Mouse (Mus musculus) kidney, embryonic 14.5 days (tissue): ENCODE results near the gene Prkce. TPM values are rescaled to one million over a fixed set of nuclear protein-coding genes. Genes with fewer than 3 reads are reported as not detected.

Experiments
- ATAC-seq: fragments of 200-750 bp; cut with Nextera tagmentation; 2 replicates; pipeline ENCODE4 v1.8.0; 2017; ENCODE audit warnings: moderate number of reproducible peaks, mild to moderate bottlenecking, moderate TSS enrichment, moderate library complexity; ENCODE audit not compliant: low FRiP score, low TSS enrichment
- H3K27ac ChIP-seq: fragments of 300-500 bp; sonication (generic); 2 replicates; pipeline ENCODE4 v1.5.1; 2014; ENCODE audit warnings: low read depth, mild to moderate bottlenecking, low read length, moderate library complexity, mixed read lengths
- H3K27me3 ChIP-seq: fragments of 300-500 bp; sonication (generic); 2 replicates; pipeline ENCODE4 v1.6.1; 2014; ENCODE audit warnings: mild to moderate bottlenecking, low read length; ENCODE audit not compliant: control insufficient read depth, insufficient read depth
- H3K36me3 ChIP-seq: fragments of 300-500 bp; sonication (generic); 2 replicates; pipeline ENCODE4 v1.6.1; 2014; ENCODE audit warnings: low read length, mixed read lengths; ENCODE audit not compliant: control insufficient read depth, insufficient read depth
- H3K4me1 ChIP-seq: fragments of 300-500 bp; sonication (generic); 2 replicates; pipeline ENCODE4 v1.6.1; 2014; ENCODE audit warnings: low read length, mixed read lengths; ENCODE audit not compliant: control insufficient read depth, insufficient read depth
- H3K4me2 ChIP-seq: fragments of 300-500 bp; sonication (generic); replicated peaks from 2 replicates; pipeline ENCODE4 v1.6.1; 2014; ENCODE audit warnings: low read depth, mild to moderate bottlenecking, low read length
- H3K4me3 ChIP-seq: fragments of 300-500 bp; sonication (generic); 2 replicates; pipeline ENCODE4 v1.5.1; 2014; ENCODE audit warnings: mild to moderate bottlenecking, low read length
- H3K9ac ChIP-seq: fragments of 300-500 bp; sonication (generic); 2 replicates; pipeline ENCODE4 v1.6.1; 2014; ENCODE audit warnings: low read depth, mild to moderate bottlenecking, low read length, moderate library complexity
- H3K9me3 ChIP-seq: fragments of 300-500 bp; sonication (generic); 2 replicates; pipeline ENCODE4 v1.6.1; 2016; ENCODE audit warnings: low read length; ENCODE audit not compliant: control insufficient read depth
- WGBS: fragments of 180-500 bp; shearing (Covaris S2); extraction: QIAGEN DNeasy Blood & Tissue Kit; methylation state at CpG from one replicate; pipeline ENCODE4 v1.1.7; 2014; 5-methylcytosine and 5-hydroxymethylcytosine counted together
- polyA plus RNA-seq: library from polyadenylated mRNA; unstranded; fragments of >200 nt; fragmentation: Nextera tagmentation; extraction: Ambion mirVana; gene quantifications from 2 replicates; pipeline ENCODE4 v1.2.1, GENCODE M21; 2014

Prkce gene
- polyA plus RNA-seq, 1 experiment from 2014 or later: 8.8 TPM

GRCm38 (mm10) chr17:86283741-86284140 is 116.2 kb downstream of the Prkce start:
- H3K4me3 ChIP-seq: no peak overlapping the region
- H3K36me3 ChIP-seq: no peaks in the 10 kb centered on the region
- H3K9ac ChIP-seq: no peak overlapping the region
- H3K27me3 ChIP-seq: no peaks in the 10 kb centered on the region
- no peak overlapping the region for H3K4me2 ChIP-seq
- H3K9me3 ChIP-seq: no peaks in the 10 kb centered on the region
- no peaks in the 10 kb centered on the region; the same call in none of the 2 replicates for H3K4me1 ChIP-seq
- 0 out of 2 replicates have a peak overlapping the region, but pooled peaks have one; percentile 21 for H3K27ac ChIP-seq
- no peak for ATAC-seq
- WGBS: 20% methylated on average over 5 of the region's 5 CpGs

- Histone ChIP-seq H3K36me3 (no peaks in the 10 kb centered on the region), H3K27me3 (no peaks in the 10 kb centered on the region), H3K27ac (no peak overlapping the region), H3K9me3 (no peaks in the 10 kb centered on the region), H3K9ac (no peak overlapping the region), H3K4me2 (no peak overlapping the region), H3K4me1 (no peaks in the 10 kb centered on the region; the same call in 1 of the 2 replicates), H3K4me3 (no peak overlapping the region)
- ATAC-seq: no peak
- 90% methylated on average over 5 of the region's 5 CpGs for WGBS
Observed at GRCm38 (mm10) chr17:86285058-86285457, 117.5 kb downstream of the Prkce start.

GRCm38 (mm10) chr17:86286747-86287271 is 119.2 kb downstream of the Prkce start:
- Histone ChIP-seq H3K4me2 (no peak overlapping the region), H3K27me3 (no peaks in the 10 kb centered on the region), H3K27ac (no peak overlapping the region), H3K9ac (no peak overlapping the region), H3K9me3 (no peaks in the 10 kb centered on the region), H3K36me3 (no peaks in the 10 kb centered on the region), H3K4me3 (no peak overlapping the region), H3K4me1 (no peaks in the 10 kb centered on the region; the same call in 1 of the 2 replicates)
- 68% methylated on average over 7 of the region's 7 CpGs for WGBS
- 0 out of 2 replicates have a peak, but pooled peaks have one; percentile 32 for ATAC-seq

- Histone ChIP-seq H3K9ac (no peak overlapping the region), H3K27ac (no peak overlapping the region), H3K36me3 (no peaks in the 10 kb centered on the region), H3K4me2 (no peak overlapping the region), H3K4me3 (no peak overlapping the region), H3K27me3 (no peaks in the 10 kb centered on the region), H3K9me3 (no peaks in the 10 kb centered on the region), H3K4me1 (no peaks in the 10 kb centered on the region)
- ATAC-seq: no peak
- WGBS: 92% methylated on average over 6 of the region's 6 CpGs
Observed at GRCm38 (mm10) chr17:86292711-86293110, 125.1 kb downstream of the Prkce start.

GRCm38 (mm10) chr17:86293247-86293744 is 125.7 kb downstream of the Prkce start:
- peak; percentile 56 for ATAC-seq
- Histone ChIP-seq H3K27ac (no peak overlapping the region), H3K9me3 (no peaks in the 10 kb centered on the region), H3K27me3 (no peaks in the 10 kb centered on the region), H3K36me3 (no peaks in the 10 kb centered on the region), H3K4me1 (no peaks in the 10 kb centered on the region), H3K4me3 (no peak overlapping the region), H3K4me2 (no peak overlapping the region), H3K9ac (no peak overlapping the region)
- 45% methylated on average over 10 of the region's 10 CpGs for WGBS

GRCm38 (mm10) chr17:86299576-86299975 is 132.0 kb downstream of the Prkce start:
- no peak overlapping the region for H3K9ac ChIP-seq
- 60% methylated on average over 3 of the region's 3 CpGs for WGBS
- H3K36me3 ChIP-seq: no peaks in the 10 kb centered on the region
- no peak overlapping the region for H3K4me3 ChIP-seq
- peaks cover 25% of the 10 kb centered on the region for H3K4me1 ChIP-seq
- no peak overlapping the region for H3K27ac ChIP-seq
- H3K9me3 ChIP-seq: no peaks in the 10 kb centered on the region
- no peaks in the 10 kb centered on the region for H3K27me3 ChIP-seq
- no peak for ATAC-seq
- H3K4me2 ChIP-seq: no peak overlapping the region

- 43% methylated on average over 22 of the region's 22 CpGs for WGBS
- Histone ChIP-seq H3K36me3 (no peaks in the 10 kb centered on the region), H3K9me3 (no peaks in the 10 kb centered on the region), H3K27ac (peak overlapping the region; percentile 59; the same call in 1 of the 2 replicates), H3K9ac (peak overlapping the region; percentile 31; the same call in 1 of the 2 replicates), H3K4me2 (peak overlapping the region; percentile 29; the same call in 1 of the 2 replicates), H3K27me3 (no peaks in the 10 kb centered on the region), H3K4me3 (no peak overlapping the region), H3K4me1 (peaks cover 29% of the 10 kb centered on the region)
- ATAC-seq: peak; percentile 48; the same call in 1 of the 2 replicates
Observed at GRCm38 (mm10) chr17:86300774-86301595, 133.4 kb downstream of the Prkce start.

- Histone ChIP-seq H3K4me2 (no peak overlapping the region), H3K27me3 (no peaks in the 10 kb centered on the region), H3K4me1 (peaks cover 29% of the 10 kb centered on the region), H3K27ac (peak overlapping the region; percentile 76), H3K4me3 (no peak overlapping the region), H3K36me3 (no peaks in the 10 kb centered on the region), H3K9ac (no peak overlapping the region), H3K9me3 (no peaks in the 10 kb centered on the region)
- WGBS: 88% methylated on average over 11 of the region's 11 CpGs
- no peak for ATAC-seq
Observed at GRCm38 (mm10) chr17:86302266-86302665, 134.7 kb downstream of the Prkce start.

- ATAC-seq: no peak
- WGBS: 80% methylated on average over 14 of the region's 14 CpGs
Observed at GRCm38 (mm10) chr17:86302861-86303331, 135.3 kb downstream of the Prkce start.

More at GRCm38 (mm10) chr17:86302861-86303331, 135.3 kb downstream of the Prkce start:
- Histone ChIP-seq H3K27ac (peak overlapping the region; percentile 32; the same call in 1 of the 2 replicates), H3K4me1 (peaks cover 29% of the 10 kb centered on the region), H3K36me3 (no peaks in the 10 kb centered on the region), H3K4me2 (no peak overlapping the region), H3K9me3 (no peaks in the 10 kb centered on the region), H3K27me3 (no peaks in the 10 kb centered on the region), H3K4me3 (no peak overlapping the region), H3K9ac (no peak overlapping the region)
